Mouse (Mus musculus) liver, embryonic 13.5 days (tissue): ENCODE data around the gene Adgrb2. TPM values are rescaled to one million over a fixed set of nuclear protein-coding genes. Genes with fewer than 3 reads are reported as not detected.

Experiments
- ATAC-seq: fragments of 200-750 bp; cut with Nextera tagmentation; 2 replicates; pipeline ENCODE4 v1.8.0; 2017; ENCODE audit warnings: low read depth, mild to moderate bottlenecking, moderate number of reproducible peaks, moderate library complexity
- DNase-seq: peaks from one replicate; pipeline ENCODE4 v3.0.0; 2022
- H3K27ac ChIP-seq: fragments of 300-500 bp; sonication (generic); 2 replicates; pipeline ENCODE4 v1.5.1; 2015; ENCODE audit warnings: moderate library complexity, mild to moderate bottlenecking, inconsistent platforms
- H3K27me3 ChIP-seq: fragments of 300-500 bp; sonication (generic); 2 replicates; pipeline ENCODE4 v1.6.1; 2015; ENCODE audit warnings: mild to moderate bottlenecking, inconsistent platforms
- H3K36me3 ChIP-seq: fragments of 300-500 bp; sonication (generic); 2 replicates; pipeline ENCODE4 v1.6.1; 2015; ENCODE audit warnings: mild to moderate bottlenecking, inconsistent platforms
- H3K4me1 ChIP-seq: fragments of 300-500 bp; sonication (generic); replicated peaks from 2 replicates; pipeline ENCODE4 v1.6.1; 2015; ENCODE audit warnings: inconsistent platforms
- H3K4me2 ChIP-seq: fragments of 300-500 bp; sonication (generic); 2 replicates; pipeline ENCODE4 v1.6.1; 2015; ENCODE audit warnings: inconsistent platforms, mild to moderate bottlenecking, moderate library complexity
- H3K4me3 ChIP-seq: fragments of 300-500 bp; sonication (generic); replicated peaks from 2 replicates; pipeline ENCODE4 v1.5.1; 2015; ENCODE audit warnings: mild to moderate bottlenecking, inconsistent platforms
- H3K9ac ChIP-seq: fragments of 300-500 bp; sonication (generic); 2 replicates; pipeline ENCODE4 v1.6.1; 2015; ENCODE audit warnings: mild to moderate bottlenecking, inconsistent platforms
- H3K9me3 ChIP-seq: fragments of 300-500 bp; sonication (generic); replicated peaks from 2 replicates; pipeline ENCODE4 v1.6.1; 2016; ENCODE audit warnings: inconsistent platforms
- WGBS: fragments of 180-500 bp; shearing (Covaris S2); methylation state at CpG from one replicate; pipeline ENCODE4 v1.1.7; 2015; ENCODE audit not compliant: insufficient replicate concordance; 5-methylcytosine and 5-hydroxymethylcytosine counted together
- polyA plus RNA-seq: library from polyadenylated mRNA; unstranded; fragments of >200 nt; fragmentation: Nextera tagmentation; extraction: Ambion mirVana; gene quantifications from 2 replicates; pipeline ENCODE4 v1.2.1, GENCODE M21; 2015

Gene Adgrb2
- polyA plus RNA-seq, 1 experiment from 2014 or later, result 0.03 TPM

DNA sequence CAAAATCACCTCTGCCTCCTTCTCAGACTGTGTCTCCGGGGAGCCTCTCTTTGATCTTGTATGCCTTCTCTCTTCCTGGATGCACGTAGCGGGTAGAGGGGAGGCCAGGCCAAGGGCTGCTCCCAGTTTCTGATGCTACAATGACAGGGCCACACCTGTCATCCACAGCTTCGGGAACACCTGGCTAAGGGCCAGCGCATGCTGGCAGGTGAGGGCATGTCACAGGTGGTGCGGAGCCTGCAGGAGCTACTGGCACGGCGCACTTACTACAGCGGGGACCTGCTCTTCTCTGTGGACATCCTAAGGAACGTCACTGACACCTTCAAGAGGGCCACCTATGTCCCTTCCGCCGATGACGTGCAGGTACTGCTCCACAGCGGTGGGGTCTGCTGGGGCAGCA is 24.4 kb downstream of the Adgrb2 start:
- WGBS, result 65% methylated on average over 14 of the region's 14 CpGs
- peaks cover 81% of the 10 kb centered on the region for H3K27me3 ChIP-seq
- no peaks in the 10 kb centered on the region for H3K36me3 ChIP-seq
- H3K9ac ChIP-seq, result no peak overlapping the region
- H3K27ac ChIP-seq, result no peak overlapping the region
- no peak for DNase-seq
- peaks cover 4% of the 10 kb centered on the region for H3K4me1 ChIP-seq
- no peak overlapping the region for H3K4me3 ChIP-seq
- no peak overlapping the region for H3K4me2 ChIP-seq
- H3K9me3 ChIP-seq, result no peaks in the 10 kb centered on the region
- no peak for ATAC-seq

- no peak for ATAC-seq
- Histone ChIP-seq H3K27ac (no peak overlapping the region), H3K9ac (no peak overlapping the region), H3K4me1 (peaks cover 4% of the 10 kb centered on the region), H3K4me2 (no peak overlapping the region), H3K9me3 (no peaks in the 10 kb centered on the region), H3K27me3 (peaks cover 70% of the 10 kb centered on the region), H3K36me3 (no peaks in the 10 kb centered on the region), H3K4me3 (no peak overlapping the region)
- 65% methylated on average over 4 of the region's 4 CpGs for WGBS
- DNase-seq, result no peak
These were observed 26.1 kb downstream of the Adgrb2 start for GRCm38 (mm10) chr4:130010723-130011122.

DNA sequence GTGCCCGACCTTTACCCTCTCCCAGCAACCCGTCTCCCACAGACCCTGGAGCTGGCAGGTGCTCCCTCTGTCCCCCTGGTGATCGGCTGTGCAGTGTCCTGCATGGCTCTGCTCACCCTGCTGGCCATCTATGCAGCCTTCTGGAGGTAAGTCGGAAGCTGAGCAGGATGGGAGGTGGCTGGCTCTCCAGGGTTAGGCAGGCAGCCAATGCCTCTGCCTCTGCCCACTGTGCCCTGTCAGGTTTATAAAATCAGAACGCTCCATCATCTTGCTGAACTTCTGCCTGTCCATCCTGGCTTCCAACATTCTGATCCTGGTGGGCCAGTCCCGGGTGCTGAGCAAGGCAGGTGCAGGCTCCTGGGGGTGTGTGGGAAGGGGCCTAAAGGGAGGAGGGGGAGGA is 27.6 kb downstream of the Adgrb2 start:
- DNase-seq, result no peak
- Histone ChIP-seq H3K9ac (no peak overlapping the region), H3K27me3 (peaks cover 66% of the 10 kb centered on the region), H3K4me2 (no peak overlapping the region), H3K36me3 (no peaks in the 10 kb centered on the region), H3K9me3 (no peaks in the 10 kb centered on the region), H3K4me3 (no peak overlapping the region), H3K4me1 (no peaks in the 10 kb centered on the region), H3K27ac (no peak overlapping the region)
- no peak for ATAC-seq
- 54% methylated on average over 6 of the region's 6 CpGs for WGBS

DNA sequence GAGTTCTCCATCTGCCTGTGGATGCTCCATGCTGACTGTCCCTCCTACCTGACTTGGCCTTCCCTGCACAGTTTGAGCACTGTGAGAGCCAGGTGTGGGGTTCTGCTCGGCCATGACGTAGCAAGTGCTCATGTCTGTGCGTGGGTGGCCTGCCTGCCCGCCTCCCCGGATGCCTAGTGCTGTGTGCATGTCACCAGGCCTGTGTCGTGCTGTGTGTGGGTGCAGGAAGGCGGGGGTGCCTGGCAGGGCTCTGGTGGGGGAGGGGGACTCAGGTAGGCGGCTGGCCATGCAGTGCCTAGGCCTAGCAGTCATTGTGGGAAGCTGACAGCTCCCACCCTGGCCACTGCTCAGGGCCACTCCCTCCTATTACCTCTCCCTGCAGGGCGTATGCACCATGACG is 28.4 kb downstream of the Adgrb2 start:
- WGBS, result 57% methylated on average over 10 of the region's 10 CpGs
- H3K27me3 ChIP-seq, result peaks cover 62% of the 10 kb centered on the region
- no peak for ATAC-seq

DNA sequence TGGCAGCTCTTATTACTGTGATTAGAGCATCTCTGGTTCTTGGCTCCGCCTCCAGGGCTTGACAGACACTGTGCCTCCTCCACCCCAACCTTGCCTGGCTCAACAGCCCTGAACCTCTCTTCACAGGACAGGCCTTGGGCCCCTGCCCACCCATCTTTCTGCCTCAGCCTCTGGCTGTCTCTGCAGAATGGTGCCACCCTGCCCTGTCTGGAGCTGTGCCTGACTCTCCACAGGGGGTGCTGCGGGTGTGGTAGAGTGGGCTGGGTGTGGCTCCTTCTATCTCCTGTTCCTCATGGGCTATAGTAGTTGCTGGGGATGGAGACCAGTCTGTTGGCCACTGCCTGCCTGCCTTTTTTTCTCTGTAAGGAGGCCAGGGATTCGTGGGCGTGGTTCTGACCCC is 31.3 kb downstream of the Adgrb2 start:
- DNase-seq (no peak), ATAC-seq (no peak)
- H3K4me1 ChIP-seq, result no peaks in the 10 kb centered on the region
- H3K27me3 ChIP-seq, result peaks cover 37% of the 10 kb centered on the region
- H3K4me2 ChIP-seq, result no peak overlapping the region
- no peaks in the 10 kb centered on the region for H3K36me3 ChIP-seq
- WGBS, result 56% methylated on average over 4 of the region's 4 CpGs
- H3K9me3 ChIP-seq, result no peaks in the 10 kb centered on the region
- H3K9ac ChIP-seq, result no peak overlapping the region
- H3K4me3 ChIP-seq, result no peak overlapping the region
- H3K27ac ChIP-seq, result no peak overlapping the region

More for the DNA sequence above, 28.4 kb downstream of the Adgrb2 start:
- DNase-seq, result no peak
- no peak overlapping the region for H3K9ac ChIP-seq
- H3K4me1 ChIP-seq, result no peaks in the 10 kb centered on the region
- H3K4me3 ChIP-seq, result no peak overlapping the region
- H3K9me3 ChIP-seq, result no peaks in the 10 kb centered on the region
- H3K36me3 ChIP-seq, result no peaks in the 10 kb centered on the region
- no peak overlapping the region for H3K27ac ChIP-seq
- H3K4me2 ChIP-seq, result no peak overlapping the region

DNA sequence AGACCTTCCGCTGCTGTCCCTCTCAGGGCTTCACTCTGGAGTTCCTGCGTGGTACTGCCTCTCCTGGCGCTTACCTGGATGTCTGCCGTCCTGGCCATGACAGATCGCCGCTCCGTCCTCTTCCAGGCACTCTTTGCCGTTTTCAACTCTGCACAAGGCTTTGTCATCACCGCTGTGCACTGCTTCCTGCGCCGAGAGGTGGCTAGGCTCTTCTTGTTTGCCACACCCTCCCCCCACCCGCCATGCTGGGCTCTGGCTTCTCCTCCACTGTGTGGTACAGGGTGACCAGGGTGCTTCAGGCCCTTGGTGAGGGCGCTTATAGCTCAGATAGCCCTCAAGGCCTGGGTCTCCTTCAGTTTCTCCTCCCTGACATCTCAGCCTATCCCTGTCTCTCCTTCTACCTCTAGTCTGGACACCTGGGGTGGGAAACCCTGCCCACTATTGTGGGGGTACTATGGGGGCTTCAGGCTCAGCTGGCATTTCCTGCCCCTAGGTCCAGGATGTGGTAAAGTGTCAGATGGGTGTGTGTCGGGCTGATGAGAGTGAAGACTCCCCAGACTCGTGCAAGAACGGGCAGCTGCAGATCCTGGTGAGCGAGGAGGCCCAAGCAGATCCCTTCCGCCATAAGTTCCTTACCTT is 32.5 kb downstream of the Adgrb2 start:
- no peak for ATAC-seq

GRCm38 (mm10) chr4:130022952-130023351 is 38.3 kb downstream of the Adgrb2 start:
- WGBS, result 63% methylated on average over 8 of the region's 8 CpGs
- no peak overlapping the region for H3K4me2 ChIP-seq
- H3K9me3 ChIP-seq, result no peaks in the 10 kb centered on the region
- no peak for DNase-seq
- H3K36me3 ChIP-seq, result no peaks in the 10 kb centered on the region
- H3K9ac ChIP-seq, result no peak overlapping the region
- H3K27ac ChIP-seq, result no peak overlapping the region
- no peak for ATAC-seq
- H3K27me3 ChIP-seq, result peaks cover 6% of the 10 kb centered on the region; the same call in 1 of the 2 replicates
- no peaks in the 10 kb centered on the region for H3K4me1 ChIP-seq
- no peak overlapping the region for H3K4me3 ChIP-seq

More for the DNA sequence above, 32.5 kb downstream of the Adgrb2 start:
- Histone ChIP-seq H3K9ac (no peak overlapping the region), H3K4me3 (no peak overlapping the region), H3K36me3 (no peaks in the 10 kb centered on the region), H3K27me3 (peaks cover 34% of the 10 kb centered on the region), H3K9me3 (no peaks in the 10 kb centered on the region), H3K4me1 (no peaks in the 10 kb centered on the region), H3K27ac (no peak overlapping the region), H3K4me2 (no peak overlapping the region)
- DNase-seq, result no peak
- 45% methylated on average over 18 of the region's 18 CpGs for WGBS

GRCm38 (mm10) chr4:130023511-130024231 is 39.0 kb downstream of the Adgrb2 start:
- peaks cover 6% of the 10 kb centered on the region; the same call in 1 of the 2 replicates for H3K27me3 ChIP-seq
- no peak overlapping the region for H3K9ac ChIP-seq
- no peaks in the 10 kb centered on the region for H3K36me3 ChIP-seq
- 57% methylated on average over 10 of the region's 10 CpGs for WGBS
- no peak overlapping the region for H3K4me2 ChIP-seq
- no peak overlapping the region for H3K4me3 ChIP-seq
- ATAC-seq, result no peak
- no peak overlapping the region for H3K27ac ChIP-seq
- no peak for DNase-seq
- H3K9me3 ChIP-seq, result no peaks in the 10 kb centered on the region
- no peaks in the 10 kb centered on the region for H3K4me1 ChIP-seq

GRCm38 (mm10) chr4:130025544-130025943 is 40.9 kb downstream of the Adgrb2 start:
- no peaks in the 10 kb centered on the region for H3K36me3 ChIP-seq
- no peaks in the 10 kb centered on the region for H3K9me3 ChIP-seq
- H3K4me2 ChIP-seq, result no peak overlapping the region
- ATAC-seq, result no peak
- no peak overlapping the region for H3K4me3 ChIP-seq
- no peaks in the 10 kb centered on the region for H3K4me1 ChIP-seq
- no peak for DNase-seq
- peaks cover 10% of the 10 kb centered on the region; the same call in 1 of the 2 replicates for H3K27me3 ChIP-seq
- no peak overlapping the region for H3K27ac ChIP-seq
- WGBS, result 26% methylated on average over 8 of the region's 8 CpGs
- no peak overlapping the region for H3K9ac ChIP-seq

- Histone ChIP-seq H3K4me3 (no peak overlapping the region), H3K27me3 (peaks cover 42% of the 10 kb centered on the region), H3K4me2 (no peak overlapping the region), H3K36me3 (no peaks in the 10 kb centered on the region), H3K4me1 (no peaks in the 10 kb centered on the region), H3K27ac (no peak overlapping the region), H3K9ac (no peak overlapping the region), H3K9me3 (no peaks in the 10 kb centered on the region)
- DNase-seq (no peak), ATAC-seq (no peak)
- whole genome bisulfite sequencing, result 51% methylated on average over 2 of the region's 2 CpGs
These were observed 46.5 kb downstream of the Adgrb2 start for GRCm38 (mm10) chr4:130031146-130031545.

- Histone ChIP-seq H3K4me2 (no peak overlapping the region), H3K36me3 (no peaks in the 10 kb centered on the region), H3K4me3 (no peak overlapping the region), H3K9me3 (no peaks in the 10 kb centered on the region), H3K9ac (no peak overlapping the region), H3K27me3 (peaks cover 58% of the 10 kb centered on the region), H3K4me1 (no peaks in the 10 kb centered on the region), H3K27ac (no peak overlapping the region)
- DNase-seq (no peak), ATAC-seq (no peak)
- WGBS, result 56% methylated on average over 7 of the region's 7 CpGs
These were observed 48.8 kb downstream of the Adgrb2 start for GRCm38 (mm10) chr4:130033496-130033895.

DNA sequence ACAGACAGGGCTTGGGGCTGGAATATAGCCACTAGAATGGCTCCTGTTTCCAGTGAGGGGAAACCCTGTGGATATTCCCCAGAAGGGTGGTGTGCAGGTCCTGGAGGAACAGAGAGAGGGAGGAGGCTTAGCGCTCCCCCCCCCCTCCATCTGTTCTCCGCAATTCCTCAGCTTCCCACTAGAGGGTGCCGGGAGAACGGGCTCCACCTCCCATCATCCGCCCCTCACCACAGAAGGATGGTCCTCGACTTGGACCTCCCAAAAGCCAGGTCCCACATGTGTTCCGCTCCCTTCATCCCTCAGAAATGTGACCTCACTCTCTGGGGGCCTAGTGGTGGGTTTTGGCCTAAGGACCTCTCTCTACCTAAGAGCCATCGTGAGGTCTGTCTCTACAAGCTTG is 51.4 kb downstream of the Adgrb2 start:
- Histone ChIP-seq H3K4me3 (no peak overlapping the region), H3K36me3 (no peaks in the 10 kb centered on the region), H3K27me3 (peaks cover 64% of the 10 kb centered on the region), H3K4me1 (no peaks in the 10 kb centered on the region), H3K9me3 (no peaks in the 10 kb centered on the region), H3K27ac (no peak overlapping the region), H3K4me2 (no peak overlapping the region), H3K9ac (no peak overlapping the region)
- DNase-seq (no peak), ATAC-seq (no peak)
- WGBS, result 4% methylated on average over 8 of the region's 8 CpGs
